Mouse (Mus musculus) liver, adult (tissue): Measurements from ENCODE around the gene Nrxn3.

Experiments used
- GATA4 ChIP-seq: IDR thresholded peaks from 2 replicates; pipeline ENCODE4 v1.6.1; 2014; ENCODE audit warnings: mild to moderate bottlenecking, low read length; ENCODE audit not compliant: insufficient replicate concordance

Nrxn3 gene

DNA sequence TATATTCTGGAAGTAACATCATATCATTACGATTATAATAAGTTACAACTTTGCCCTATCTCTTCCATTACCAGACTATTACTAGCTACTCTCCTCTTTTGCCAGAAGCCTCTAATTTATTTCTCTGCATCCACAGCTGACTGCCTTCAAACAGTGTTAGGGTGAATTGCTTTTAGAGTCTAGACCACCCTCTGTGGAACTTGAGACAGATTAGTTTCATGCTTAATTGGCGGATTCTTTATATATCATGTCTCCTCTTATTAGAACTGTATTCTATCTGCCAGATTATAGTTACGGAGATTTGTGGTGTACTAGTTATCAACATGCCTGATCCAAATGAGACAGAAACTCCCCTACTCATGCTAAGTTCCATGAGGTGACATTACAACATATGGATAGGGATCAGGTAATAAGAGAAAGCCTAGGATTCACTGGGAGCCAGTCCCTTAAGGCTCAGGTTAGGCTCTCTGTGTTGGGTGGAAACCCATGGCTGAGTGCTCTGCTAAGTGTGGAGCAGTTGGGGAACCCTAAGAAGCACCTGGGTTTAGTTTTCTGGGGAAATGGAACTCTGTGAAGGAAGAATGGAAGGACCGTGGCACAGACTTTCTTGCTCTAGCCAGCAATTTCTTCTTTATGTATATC is 1435.6 kb downstream of the Nrxn3 start:
- no peak for TF ChIP-seq GATA4

DNA sequence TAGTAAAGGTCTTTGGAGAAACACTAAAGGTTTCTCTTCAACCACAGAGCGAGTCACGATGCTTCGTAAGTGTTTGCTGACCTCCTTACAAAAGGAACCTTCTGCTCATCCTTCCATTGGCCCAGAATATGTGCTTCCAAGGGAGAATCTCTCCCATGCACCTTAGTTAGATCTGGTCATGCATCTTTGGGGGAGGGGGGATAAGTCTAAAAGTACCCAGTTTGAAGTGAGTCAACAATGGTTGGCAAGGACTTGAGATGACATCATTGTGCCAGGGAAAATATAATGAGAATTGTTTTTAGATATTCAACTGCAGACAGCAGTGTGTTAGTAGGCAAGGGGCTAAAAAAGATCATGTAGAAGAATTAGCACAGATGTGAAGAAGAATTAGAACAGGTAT is 1437.2 kb downstream of the Nrxn3 start:
- no peak for TF ChIP-seq GATA4

DNA sequence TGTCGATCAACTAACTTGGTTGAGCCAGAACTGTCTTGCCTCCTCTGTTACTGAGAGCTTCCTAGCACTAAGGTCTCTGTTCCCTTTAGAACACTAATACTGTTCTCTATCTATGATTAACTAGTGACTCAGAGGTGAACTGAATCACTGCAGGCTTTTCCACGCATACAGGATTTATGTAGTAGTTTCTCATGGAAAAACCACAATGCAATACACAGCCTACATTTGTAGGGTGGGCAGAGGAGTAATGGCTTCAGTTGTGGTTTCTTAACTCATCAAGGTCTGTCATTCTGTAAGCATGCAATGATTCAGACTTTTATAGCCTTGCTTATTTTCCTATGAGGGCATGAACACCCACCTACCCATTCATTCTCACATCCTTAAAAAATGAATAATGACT is 1443.4 kb downstream of the Nrxn3 start:
- TF ChIP-seq GATA4 = no peak

DNA sequence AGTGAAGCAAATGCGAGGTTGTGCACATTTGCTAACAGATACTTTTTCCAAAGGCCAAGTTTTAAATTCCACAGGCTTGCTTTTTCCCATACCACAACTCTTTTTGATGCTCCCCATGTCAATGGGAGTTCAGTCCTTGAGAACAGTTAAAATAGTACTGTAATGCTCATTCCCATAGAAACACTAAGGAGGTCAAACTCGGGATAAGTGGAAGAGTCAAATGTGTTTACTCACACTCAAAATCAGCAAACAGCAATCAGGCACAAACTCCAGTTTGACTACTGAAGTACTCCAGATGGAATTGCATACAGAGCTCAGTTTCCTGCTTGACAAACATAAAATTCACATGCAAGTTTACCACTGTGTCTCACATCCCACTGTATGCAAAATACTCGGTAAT is 1458.9 kb downstream of the Nrxn3 start:
- no peak for TF ChIP-seq GATA4

DNA sequence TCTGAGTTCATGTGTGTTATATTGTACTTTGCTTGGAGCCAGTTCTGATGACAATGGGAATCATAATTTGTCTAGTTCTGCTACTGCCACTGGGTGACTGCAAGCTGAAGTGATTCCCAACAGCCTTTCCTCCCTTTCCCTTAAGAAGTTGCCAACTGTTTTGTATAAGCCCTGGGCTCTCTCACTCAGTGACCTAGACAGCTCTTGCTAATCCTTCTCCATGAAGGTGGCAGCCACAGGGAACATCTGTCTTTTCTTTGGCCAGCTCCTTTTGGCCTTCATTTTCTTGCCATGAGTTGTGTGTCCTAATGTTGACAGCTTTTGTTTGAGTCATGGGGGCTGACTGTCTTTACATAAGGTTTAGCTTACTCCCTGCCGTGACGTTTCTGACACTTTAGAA is 1460.3 kb downstream of the Nrxn3 start:
- TF ChIP-seq GATA4 = no peak

DNA sequence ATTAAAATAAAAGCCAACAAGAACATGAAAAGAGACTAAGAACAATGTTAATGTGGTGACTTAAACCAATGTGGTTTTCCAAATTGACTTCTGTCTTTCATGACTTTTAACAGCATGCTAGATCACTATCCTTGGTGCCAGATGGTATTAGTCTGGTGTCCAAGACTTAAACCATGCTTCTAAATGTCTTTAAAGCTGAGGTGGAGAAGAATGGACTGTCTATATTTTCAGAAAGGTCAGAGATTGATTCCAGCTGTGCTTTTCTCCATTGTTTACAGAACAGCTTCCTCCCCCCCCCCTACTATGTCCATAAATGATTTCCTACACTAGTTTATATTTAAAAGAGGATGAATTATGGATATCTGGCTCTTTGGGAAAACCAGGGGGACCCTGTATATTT is 1473.5 kb downstream of the Nrxn3 start:
- no peak for TF ChIP-seq GATA4

DNA sequence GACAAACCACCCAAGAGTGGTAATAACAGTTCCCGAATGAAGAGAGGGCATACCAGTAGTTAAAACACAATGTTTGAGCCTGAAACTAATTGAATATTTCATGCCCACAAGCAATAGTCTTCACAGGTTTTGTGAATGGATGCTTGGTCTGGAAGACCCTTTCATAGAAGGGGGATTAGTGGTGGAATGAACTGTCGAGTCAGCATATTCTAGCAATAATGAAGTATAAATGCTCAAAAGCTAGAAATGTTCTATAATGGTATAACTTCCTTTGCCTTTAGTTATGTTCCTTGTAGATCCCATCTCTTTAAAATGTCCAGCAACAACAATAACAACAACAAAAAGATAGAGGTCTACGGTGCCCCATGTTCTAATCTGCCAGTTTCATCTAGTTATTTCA is 1475.3 kb downstream of the Nrxn3 start:
- TF ChIP-seq GATA4 = no peak

DNA sequence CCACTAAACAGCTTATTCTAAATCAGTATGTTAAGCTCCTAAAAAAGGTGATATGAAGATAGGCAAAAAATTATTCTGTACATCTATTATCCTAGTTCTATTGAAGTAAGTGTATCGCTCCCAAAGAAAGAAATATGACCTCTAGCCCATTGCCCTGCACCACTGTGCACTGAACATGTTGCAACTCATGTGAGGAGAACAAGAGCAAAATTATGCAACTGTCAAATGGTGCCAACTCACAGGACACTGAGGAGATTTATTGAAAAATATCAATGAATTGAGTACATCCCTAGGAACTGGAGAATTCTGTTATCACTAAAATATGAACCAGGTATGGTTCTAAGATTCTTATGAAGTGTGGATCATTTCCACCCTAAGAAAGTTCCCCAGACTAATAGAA is 1479.8 kb downstream of the Nrxn3 start:
- TF ChIP-seq GATA4 = no peak

DNA sequence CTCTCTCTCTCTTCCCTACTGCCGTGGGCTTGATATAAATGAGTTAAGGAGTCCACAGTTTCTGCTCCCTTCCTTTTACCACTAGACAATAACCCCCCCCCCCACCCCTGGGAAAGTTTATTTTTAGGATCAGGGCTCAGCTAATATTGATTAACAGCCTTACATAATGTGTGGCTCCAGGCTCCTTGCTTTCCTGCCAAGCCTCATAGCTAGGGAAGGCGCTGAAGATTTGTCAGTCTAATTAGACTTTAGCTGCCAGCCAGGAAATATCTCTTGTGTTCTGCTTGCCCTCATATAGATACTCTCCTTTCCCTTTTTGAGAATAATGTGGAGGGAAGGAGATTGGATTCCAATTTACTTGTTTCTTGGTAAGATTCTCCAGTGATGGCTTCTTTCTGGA is 1488.7 kb downstream of the Nrxn3 start:
- no peak for TF ChIP-seq GATA4

DNA sequence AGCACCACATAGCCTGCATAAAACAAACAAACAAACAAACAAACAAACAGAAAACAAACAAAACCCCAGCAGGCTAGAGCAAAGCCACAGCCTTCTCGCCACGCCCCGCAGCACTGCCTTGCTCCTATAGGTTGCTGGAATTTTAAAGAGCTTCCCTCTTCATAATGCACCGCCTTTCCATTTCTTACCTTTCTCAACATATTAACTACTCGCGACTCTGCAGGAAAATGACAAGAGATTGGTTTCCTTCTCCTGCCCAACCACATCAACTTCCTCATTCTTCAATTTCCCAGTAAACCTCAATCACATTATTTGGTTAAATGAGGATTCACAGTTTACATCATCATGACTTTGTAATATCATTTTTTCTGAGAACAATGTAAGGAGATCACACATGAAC is 1494.4 kb downstream of the Nrxn3 start:
- TF ChIP-seq GATA4 = no peak

DNA sequence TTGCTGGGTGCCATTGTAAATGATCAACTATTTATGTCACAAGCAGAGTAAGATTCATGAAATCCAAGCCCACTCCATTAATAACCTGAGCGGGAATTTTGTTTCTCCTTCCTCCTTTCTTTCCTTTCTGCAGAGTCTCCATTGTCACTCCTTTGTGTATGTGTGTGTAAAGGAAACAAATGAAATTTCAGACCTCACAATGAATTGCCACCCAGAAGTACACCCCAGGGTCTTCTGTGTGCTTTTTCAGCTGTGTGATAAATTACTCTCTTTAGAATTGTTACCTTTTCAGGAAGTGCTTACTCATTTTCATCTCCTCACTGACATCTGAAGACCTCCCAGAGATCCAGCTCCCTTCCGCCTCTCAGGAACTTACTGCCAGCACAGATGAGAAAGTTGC is 1506.4 kb downstream of the Nrxn3 start:
- TF ChIP-seq GATA4 = no peak

DNA sequence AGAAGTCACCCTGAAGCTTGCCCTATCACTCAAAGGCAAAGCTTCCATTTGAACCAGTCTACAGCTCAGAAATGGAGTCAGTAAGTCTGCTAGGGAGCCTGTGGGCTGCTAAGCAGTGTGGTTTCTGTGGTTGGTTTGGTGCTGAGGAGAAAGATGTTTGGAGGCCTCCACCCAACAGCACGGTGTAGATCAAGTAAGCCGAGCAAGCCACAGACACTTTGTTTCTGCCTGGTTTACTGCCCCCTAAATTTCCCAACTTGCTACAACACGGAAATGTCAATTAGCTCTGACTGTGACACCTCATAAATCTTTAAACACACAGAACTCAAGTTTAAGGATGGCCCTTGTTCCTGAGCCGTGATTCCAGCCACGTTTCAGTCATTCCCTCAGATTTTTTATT is 1513.4 kb downstream of the Nrxn3 start:
- TF ChIP-seq GATA4 = no peak

DNA sequence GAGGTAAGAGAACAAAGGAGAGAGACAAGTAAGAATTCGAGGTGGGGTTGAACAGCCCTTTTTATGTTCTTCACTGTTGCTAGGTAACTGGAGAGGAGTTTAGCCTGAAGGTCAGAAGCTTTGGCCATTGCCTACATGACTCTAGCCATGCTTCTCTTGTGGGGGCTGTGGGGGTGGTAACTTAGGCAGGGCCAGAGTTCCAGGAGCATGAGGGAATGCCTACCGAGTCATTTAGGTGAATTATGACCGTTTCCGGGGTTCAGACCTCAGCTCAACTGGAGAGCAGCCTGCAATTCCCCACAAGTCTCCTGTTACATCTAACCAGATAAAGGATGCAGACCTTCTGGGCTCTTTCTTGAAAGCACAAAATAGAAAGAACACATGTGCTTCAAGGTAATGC is 1537.6 kb downstream of the Nrxn3 start:
- TF ChIP-seq GATA4 = no peak

DNA sequence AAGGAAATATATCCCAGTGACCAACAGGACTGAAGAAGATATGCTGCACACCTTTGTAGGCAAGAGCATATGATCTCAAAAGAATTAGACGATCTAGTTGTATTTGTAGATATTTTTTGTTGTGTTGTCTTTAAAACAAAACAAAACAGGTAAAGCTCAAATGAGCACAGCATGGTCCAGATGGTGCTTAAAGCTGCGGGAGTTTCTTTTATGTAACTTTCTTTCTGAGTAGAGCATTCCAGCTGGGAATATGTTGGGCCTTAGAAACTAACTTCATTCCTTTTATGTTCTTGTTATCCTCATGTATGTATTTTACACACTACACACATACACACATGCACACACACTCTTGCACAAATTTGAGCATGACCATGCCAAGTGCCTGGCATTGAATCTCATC is 1545.4 kb downstream of the Nrxn3 start:
- no peak for TF ChIP-seq GATA4

DNA sequence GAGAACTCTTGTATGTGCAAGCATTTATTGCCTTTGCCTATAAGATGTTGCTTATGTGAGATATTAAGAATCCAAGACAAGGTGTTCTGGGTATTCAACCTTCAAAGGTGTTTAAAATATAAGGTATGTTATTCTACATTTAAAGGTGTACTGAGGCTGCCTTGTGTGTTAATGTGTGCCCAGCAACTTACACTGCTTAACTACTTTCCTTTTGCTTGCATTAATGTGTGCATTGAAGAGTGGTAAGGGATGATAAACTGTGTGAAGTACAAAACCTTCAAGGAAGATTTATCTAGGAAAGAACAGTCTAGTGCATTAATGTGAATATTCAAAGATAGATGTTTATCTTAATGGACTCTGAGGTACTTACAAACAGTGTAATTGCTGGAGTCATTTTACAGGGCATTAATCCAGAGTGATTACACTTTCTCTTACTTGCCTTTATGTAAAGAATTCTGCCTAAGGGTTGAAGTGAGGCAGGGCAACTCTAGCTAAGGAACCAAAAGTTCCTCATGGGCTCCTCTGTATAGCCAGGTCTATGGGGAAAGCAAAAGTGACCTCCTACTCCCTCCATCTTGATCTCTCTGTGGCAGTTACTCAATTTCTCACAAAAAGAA is 1548.2 kb downstream of the Nrxn3 start:
- no peak for TF ChIP-seq GATA4

DNA sequence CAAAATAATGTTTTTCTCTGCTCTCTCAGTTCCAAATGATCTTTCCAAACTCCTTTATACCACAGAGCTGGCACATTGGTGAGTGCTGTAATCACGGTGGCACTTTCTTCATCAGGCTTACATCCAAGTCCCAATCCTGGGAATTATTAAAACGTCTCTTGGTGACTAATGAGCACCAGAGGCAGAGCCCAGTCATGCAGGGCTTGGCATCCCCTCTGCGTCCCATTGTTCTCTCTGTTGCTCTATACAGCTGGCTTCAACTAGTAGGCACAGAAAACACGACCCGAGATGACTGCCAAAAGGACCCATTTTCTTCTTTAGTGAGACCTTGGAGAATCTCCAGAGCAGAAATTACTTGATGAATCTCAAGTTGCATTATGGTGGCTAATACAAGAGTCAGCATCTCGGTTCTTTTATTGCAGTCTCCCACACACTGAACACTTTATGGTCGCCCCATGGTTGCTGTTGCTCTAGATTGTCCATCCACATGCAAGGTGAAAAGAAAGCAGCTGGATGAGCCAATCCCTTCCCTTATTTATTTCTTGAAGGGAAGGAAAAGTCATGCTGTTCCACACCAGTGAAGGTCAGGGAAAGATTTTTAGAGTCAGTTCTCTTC is 1552.1 kb downstream of the Nrxn3 start:
- TF ChIP-seq GATA4 = no peak

DNA sequence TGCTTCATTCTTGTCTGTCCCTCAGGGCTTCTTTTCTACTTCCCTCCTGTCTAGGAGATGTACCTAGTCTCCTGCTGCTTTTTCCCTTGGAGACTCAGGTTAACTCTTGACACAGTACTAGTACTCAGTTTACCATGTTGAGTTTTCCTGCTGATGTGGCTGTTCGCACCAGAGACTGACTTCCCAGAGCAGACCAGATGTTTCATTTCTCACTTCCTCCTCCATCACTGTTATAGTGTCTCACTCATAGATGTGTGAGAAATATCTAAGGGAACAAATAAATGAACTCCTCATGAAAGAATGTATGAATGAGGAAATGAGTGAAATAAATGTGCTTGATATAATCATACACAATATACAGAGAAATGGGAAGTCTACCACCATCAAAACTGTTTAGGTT is 1558.6 kb downstream of the Nrxn3 start:
- no peak for TF ChIP-seq GATA4
